Comparison of ENCODE assay signal across 8 mouse cellular contexts in the genomic region with DNA sequence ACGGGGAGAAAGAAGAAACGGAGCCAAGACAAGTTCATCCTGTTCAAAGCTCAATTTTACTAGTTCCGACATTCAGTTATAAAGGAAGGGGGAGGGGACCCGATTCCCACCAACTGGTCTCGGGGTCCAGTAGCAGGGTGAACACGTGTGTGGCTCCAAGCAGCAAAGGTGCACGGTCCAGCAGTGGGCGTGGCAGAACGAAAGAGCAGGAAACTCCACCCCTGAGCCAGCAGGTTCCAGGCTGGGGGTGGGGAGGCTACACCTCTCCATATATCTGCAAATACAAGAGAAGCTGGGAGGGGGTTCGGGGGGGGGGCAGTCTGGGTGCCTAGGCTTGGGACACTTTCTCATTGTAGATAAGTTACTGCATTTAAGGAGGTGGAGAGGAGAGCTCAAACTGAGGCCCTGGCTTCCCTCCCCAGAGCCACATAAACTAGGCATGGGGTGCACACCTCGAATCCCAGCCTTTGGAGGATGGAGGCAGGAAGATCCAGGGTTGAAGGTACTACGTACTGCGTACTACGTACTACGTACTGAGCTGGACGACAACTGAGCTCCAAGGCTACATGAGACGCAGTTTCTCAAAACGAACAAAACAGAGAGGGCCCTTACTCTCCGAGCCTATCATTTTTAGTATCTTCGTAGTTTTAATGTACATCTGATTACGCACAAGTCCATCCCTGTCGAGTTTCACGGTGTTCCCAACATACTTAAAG. TPM values are rescaled to one million over a fixed set of nuclear protein-coding genes. Genes with fewer than 3 reads are reported as not detected.
DNase-seq lines count a peak whose midpoint lies in the region; ATAC-seq and TF ChIP-seq lines count a peak whose summit lies in the region.

No protein-coding gene starts in this region.

- no peak for TF ChIP-seq CTCF in thymus, adult 2 months (IDR thresholded peaks at IDR 0.05; ENCODE audit: borderline replicate concordance, control insufficient read depth, extremely low read depth, insufficient read depth, low read length, poor library complexity)

- no peak overlapping the region for H3K27ac ChIP-seq in hindbrain, embryonic 14.5 days
- H3K27ac ChIP-seq in limb, embryonic 15.5 days: no peak overlapping the region
- no peak overlapping the region for H3K27ac ChIP-seq in thymus, adult 2 months (ENCODE audit: control insufficient read depth, insufficient read depth, low read length)

- no peak for TF ChIP-seq POLR2A in thymus, adult 2 months (IDR thresholded peaks at IDR 0.05; ENCODE audit: control insufficient read depth, extremely low read depth, insufficient read depth, low read length, poor library complexity)

- peaks cover 6% of the 10 kb centered on the region for H3K4me1 ChIP-seq in hindbrain, embryonic 14.5 days (replicated peaks; ENCODE audit: control insufficient read depth, insufficient read depth, low read length)
- peaks cover 10% of the 10 kb centered on the region for H3K4me1 ChIP-seq in limb, embryonic 15.5 days
- H3K4me1 ChIP-seq in thymus, adult 2 months (replicated peaks; ENCODE audit: control insufficient read depth, insufficient read depth, low read length): 0 out of 2 replicates have a peak, but pooled peaks cover 5% of the 10 kb centered on the region

- DNase-seq in urinary bladder, postnatal 14 days (ENCODE audit: low spot score): peak; percentile 25
- DNase-seq in urinary bladder, postnatal 4 days (ENCODE audit: low spot score in 2 of 2): no peak
- DNase-seq in hindbrain, embryonic 14.5 days (ENCODE audit: low spot score): no peak
- DNase-seq in thymus, postnatal 14 days: no peak
- no peak for DNase-seq in thymus, adult 2 months
- no peak for DNase-seq in left cerebral cortex, adult 11 months (ENCODE audit: low spot score)
- DNase-seq in thymus, postnatal 25 days: no peak

- H3K9me3 ChIP-seq in hindbrain, embryonic 14.5 days (ENCODE audit: control insufficient read depth, low read length): no peaks in the 10 kb centered on the region
- no peaks in the 10 kb centered on the region for H3K9me3 ChIP-seq in limb, embryonic 15.5 days

- no peaks in the 10 kb centered on the region for H3K36me3 ChIP-seq in hindbrain, embryonic 14.5 days (replicated peaks; ENCODE audit: control insufficient read depth, insufficient read depth)
- H3K36me3 ChIP-seq in limb, embryonic 15.5 days: no peaks in the 10 kb centered on the region
- H3K36me3 ChIP-seq in thymus, adult 2 months (ENCODE audit: control insufficient read depth, insufficient read depth, low read length): no peaks in the 10 kb centered on the region

- peaks cover 22% of the 10 kb centered on the region for H3K27me3 ChIP-seq in hindbrain, embryonic 14.5 days (ENCODE audit: control insufficient read depth, insufficient read depth, low read length)
- H3K27me3 ChIP-seq in limb, embryonic 15.5 days: peaks cover 18% of the 10 kb centered on the region
- H3K27me3 ChIP-seq in thymus, adult 2 months (ENCODE audit: control insufficient read depth, insufficient read depth, low read length): peaks cover 4% of the 10 kb centered on the region; the same call in 1 of the 2 replicates

- H3K9ac ChIP-seq in hindbrain, embryonic 14.5 days: peak overlapping the region; percentile 39; the same call in 1 of the 2 replicates
- no peak overlapping the region for H3K9ac ChIP-seq in limb, embryonic 15.5 days

- ATAC-seq in hindbrain, embryonic 14.5 days (ENCODE audit: low FRiP score): no peak
- no peak; the same call in 1 of the 2 replicates for ATAC-seq in limb, embryonic 15.5 days (ENCODE audit: insufficient number of reproducible peaks, low FRiP score, low TSS enrichment, low read depth)

- 5% methylated on average over 22 of the region's 23 CpGs for WGBS in hindbrain, embryonic 14.5 days
- 4% methylated on average over 23 of the region's 23 CpGs for WGBS in limb, embryonic 15.5 days
- 6% methylated on average over 23 of the region's 23 CpGs for WGBS in thymus, adult 2 months

- peak overlapping the region; percentile 38 for H3K4me2 ChIP-seq in hindbrain, embryonic 14.5 days (replicated peaks)
- peak overlapping the region; percentile 48 for H3K4me2 ChIP-seq in limb, embryonic 15.5 days

- 0 out of 2 replicates have a peak overlapping the region, but pooled peaks have one; percentile 4 for H3K4me3 ChIP-seq in hindbrain, embryonic 14.5 days (replicated peaks; ENCODE audit: low read length)
- H3K4me3 ChIP-seq in limb, embryonic 15.5 days: peak overlapping the region; percentile 21
- H3K4me3 ChIP-seq in thymus, adult 2 months (ENCODE audit: control insufficient read depth, insufficient read depth, low read length): no peak overlapping the region

RNA-seq across cellular contexts. Expression of gene Mgat5b, which starts 12.8 kb away (rescaled TPM):
- 24.5 and 26.0 TPM in 2 replicates for polyA plus RNA-seq in hindbrain, embryonic 14.5 days (2014; fragmentation: Nextera tagmentation; extraction: Ambion mirVana)
- polyA plus RNA-seq in limb, embryonic 15.5 days (2015; fragmentation: Nextera tagmentation; extraction: Ambion mirVana): 0.88 and 1.2 TPM in 2 replicates
- 6.1 and 6.4 TPM in 2 replicates for polyA plus RNA-seq in thymus, adult 2 months (2012; rRNA removed)

RNA-seq across cellular contexts. Expression of gene Srsf2, which starts 53.0 kb away (rescaled TPM):
- polyA plus RNA-seq in hindbrain, embryonic 14.5 days (2014; fragmentation: Nextera tagmentation; extraction: Ambion mirVana): 556 and 567 TPM in 2 replicates
- 596 and 658 TPM in 2 replicates for polyA plus RNA-seq in limb, embryonic 15.5 days (2015; fragmentation: Nextera tagmentation; extraction: Ambion mirVana)
- 1,171 and 1,772 TPM in 2 replicates for polyA plus RNA-seq in thymus, adult 2 months (2012; rRNA removed)

RNA-seq across cellular contexts. Expression of gene Mfsd11, which starts 53.7 kb away (rescaled TPM):
- polyA plus RNA-seq in hindbrain, embryonic 14.5 days (2014; fragmentation: Nextera tagmentation; extraction: Ambion mirVana): 51.9 and 54.4 TPM in 2 replicates
- polyA plus RNA-seq in limb, embryonic 15.5 days (2015; fragmentation: Nextera tagmentation; extraction: Ambion mirVana): 41.4 and 48.0 TPM in 2 replicates
- polyA plus RNA-seq in thymus, adult 2 months (2012; rRNA removed): 32.9 and 33.0 TPM in 2 replicates
